Mouse (Mus musculus) bone marrow macrophage, adult 2 months (primary cell): ENCODE results near the gene Exoc3.

Experiments used
- CTCF ChIP-seq: IDR thresholded peaks from 2 replicates; pipeline ENCODE4 v1.5.1; 2012; ENCODE audit warnings: low read depth, mild to moderate bottlenecking, low read length, moderate library complexity
- POLR2A ChIP-seq: IDR thresholded peaks from 2 replicates; pipeline ENCODE4 v1.6.1; 2012; ENCODE audit warnings: mild to moderate bottlenecking, low read depth, low read length, borderline replicate concordance

DNA sequence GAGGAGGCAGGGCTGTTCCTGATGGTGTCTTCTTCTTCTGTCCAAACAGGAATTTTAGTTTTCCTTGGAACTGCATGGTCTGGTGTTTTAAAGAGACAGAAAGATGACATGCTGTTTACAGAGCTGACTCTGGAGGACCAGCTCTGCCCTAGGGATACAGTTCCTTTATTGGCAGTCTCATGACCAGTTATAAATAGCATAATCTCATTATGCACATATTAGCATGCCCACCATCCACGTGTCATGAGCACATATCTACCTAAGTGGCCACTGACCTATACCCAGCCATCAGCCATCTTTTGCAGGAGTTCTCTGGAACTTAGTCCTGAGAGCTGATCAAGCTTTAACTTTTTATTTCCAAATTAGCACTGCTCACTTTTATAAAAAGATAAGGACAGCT, 12.1 kb upstream of the Exoc3 start:
- TF ChIP-seq CTCF (no peak), POLR2A (no peak)
